Mouse (Mus musculus) ovary, adult 10 weeks (tissue): ENCODE measurements around the gene Nlrp5. TPM values are rescaled to one million over a fixed set of nuclear protein-coding genes. Genes with fewer than 3 reads are reported as not detected.

Experiments used
- polyA plus RNA-seq: library from polyadenylated mRNA; stranded (reverse); fragments of 350-450 nt; fragmentation: Illumina TruSeq; extraction: RNeasy Lipid Tissue Mini Kit (QIAGEN cat#74804); gene quantifications from one replicate; pipeline ENCODE4 v1.2.3, GENCODE M21; 2014

Gene Nlrp5
- polyA plus RNA-seq = 52.9 TPM

DNA sequence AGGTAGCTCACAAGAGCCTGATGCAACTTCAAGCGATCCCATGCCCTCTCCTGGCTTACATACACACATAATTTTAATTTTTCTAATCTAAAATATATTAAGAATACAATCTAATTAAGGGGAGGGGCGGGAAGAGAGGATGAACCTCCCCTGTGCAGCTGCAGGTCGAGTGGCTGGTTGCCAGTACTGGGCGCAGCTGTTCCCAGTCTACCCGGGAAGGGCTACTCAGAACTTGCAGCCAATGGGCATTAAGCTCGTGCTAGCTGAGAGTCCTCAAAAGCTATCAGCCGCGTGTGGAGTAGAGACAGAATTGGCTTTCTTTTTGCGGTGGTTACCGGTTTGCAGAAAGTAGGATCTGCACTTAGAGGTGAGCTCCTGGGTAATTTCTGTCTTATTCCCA lies at the start of gene Nlrp5:
TSS of gene Nlrp5 (plus strand) at position 301 of the 400 bp plus-strand sequence.

Other genes starting within 250 kb of the Nlrp5 start
- gene Gm10662, start 241.4 kb upstream of the Nlrp5 start, polyA plus RNA-seq = not detected
- gene Vmn1r165, start 168.6 kb upstream of the Nlrp5 start, polyA plus RNA-seq = not detected
- gene Vmn1r166, start 134.2 kb upstream of the Nlrp5 start, polyA plus RNA-seq = not detected
- gene Gm6902, start 107.0 kb upstream of the Nlrp5 start, polyA plus RNA-seq = not detected
- gene Nlrp4e, start 84.7 kb upstream of the Nlrp5 start, polyA plus RNA-seq = 9.6 TPM
- gene Vmn1r167, start 121.3 kb downstream of the Nlrp5 start, polyA plus RNA-seq = not detected
- gene Vmn1r168, start 153.8 kb downstream of the Nlrp5 start, polyA plus RNA-seq = not detected
- not detected for gene Vmn1r169, start 189.6 kb downstream of the Nlrp5 start, polyA plus RNA-seq
- gene Vmn1r170, start 220.3 kb downstream of the Nlrp5 start, polyA plus RNA-seq = not detected
- gene Vmn1r171, start 244.8 kb downstream of the Nlrp5 start, polyA plus RNA-seq = not detected